Mouse (Mus musculus) lung, adult 18-20 months (tissue): ENCODE data around the gene 1700019N19Rik.
A peak's percentile ranks its signal among the peaks of the same experiment; 100 is the strongest.

Experiments
- DNase-seq, 2 experiments: peaks; one replicate each; pipeline ENCODE4 v3.0.0; 2022; ENCODE audit warnings: mixed read lengths in 2 of 2

Gene 1700019N19Rik

GRCm38 (mm10) chr19:58806364-58806763, 12.1 kb upstream of the 1700019N19Rik start:
- DNase-seq, result peak; percentile 57 to 74

GRCm38 (mm10) chr19:58805191-58805779, 11.0 kb upstream of the 1700019N19Rik start:
- DNase-seq, result no peak

DNA sequence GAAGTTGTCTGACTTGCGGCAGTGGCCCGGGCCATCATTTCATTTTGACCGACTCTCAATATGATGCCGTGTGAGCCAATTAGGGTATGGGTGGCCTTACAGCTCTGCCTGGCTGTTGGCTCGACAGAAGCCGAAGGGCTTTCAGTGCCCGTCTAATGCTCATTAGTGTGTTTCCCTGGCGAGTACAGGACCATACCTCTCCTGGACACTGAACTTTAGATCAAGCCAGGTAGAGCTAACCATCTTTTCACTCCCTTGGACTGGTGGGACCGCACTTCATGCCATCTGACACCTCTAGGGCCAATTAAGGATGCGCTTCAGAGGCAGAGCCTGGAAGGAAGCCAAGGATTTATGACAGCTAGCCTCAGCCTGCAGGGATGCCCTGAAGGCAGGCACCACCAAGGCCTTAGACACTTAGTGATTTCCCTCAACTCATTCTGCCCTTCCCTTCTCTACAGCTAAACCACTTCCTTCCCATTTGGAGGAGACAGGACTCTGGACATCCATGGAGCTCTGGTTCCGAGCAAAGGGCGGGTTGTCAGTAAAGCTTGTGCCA, 931 bp upstream of the 1700019N19Rik start:
- no peak for DNase-seq

DNA sequence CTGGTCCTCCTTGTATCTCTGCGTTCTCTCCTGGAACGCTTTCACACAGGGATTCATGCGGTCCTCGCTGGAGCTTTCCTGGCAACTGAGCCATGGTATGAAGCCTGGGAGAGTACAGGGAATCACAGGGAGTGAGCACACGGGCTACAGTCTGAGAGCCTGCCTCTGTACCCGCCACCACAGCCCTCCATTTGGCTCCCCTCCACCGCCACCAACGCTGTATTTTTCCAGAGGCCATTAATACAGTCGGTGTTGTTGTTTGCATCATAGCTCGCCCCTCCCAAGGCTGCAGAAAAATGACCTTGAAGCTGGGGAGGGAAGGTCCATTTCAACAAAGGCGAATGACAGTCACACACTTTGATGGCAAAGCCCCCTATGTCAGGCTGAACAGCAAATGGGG, 5.1 kb downstream of the 1700019N19Rik start:
- DNase-seq, result no peak

DNA sequence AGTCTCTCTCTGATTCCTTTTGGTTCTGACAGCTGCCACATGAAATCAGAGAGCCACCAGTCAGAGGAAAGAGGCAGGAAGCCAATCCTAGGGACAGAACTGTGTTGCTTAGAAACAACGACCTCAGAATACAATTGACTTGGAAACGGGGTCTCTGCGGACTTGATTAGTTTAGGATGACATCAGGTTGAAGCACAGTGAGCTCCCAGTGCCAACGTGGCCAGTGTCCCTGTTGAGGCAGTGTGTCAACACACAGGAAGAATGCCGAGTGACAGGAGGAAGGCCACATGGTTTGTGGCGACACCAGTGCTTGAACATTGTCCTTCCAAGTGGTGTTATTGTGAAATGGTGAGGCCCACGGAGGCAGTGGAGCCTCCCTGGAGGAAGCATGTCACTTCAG, 10.3 kb downstream of the 1700019N19Rik start:
- DNase-seq, result peak in 1 of 2 experiments; percentile 5

GRCm38 (mm10) chr19:58781566-58781965, 12.7 kb downstream of the 1700019N19Rik start:
- no peak for DNase-seq

DNA sequence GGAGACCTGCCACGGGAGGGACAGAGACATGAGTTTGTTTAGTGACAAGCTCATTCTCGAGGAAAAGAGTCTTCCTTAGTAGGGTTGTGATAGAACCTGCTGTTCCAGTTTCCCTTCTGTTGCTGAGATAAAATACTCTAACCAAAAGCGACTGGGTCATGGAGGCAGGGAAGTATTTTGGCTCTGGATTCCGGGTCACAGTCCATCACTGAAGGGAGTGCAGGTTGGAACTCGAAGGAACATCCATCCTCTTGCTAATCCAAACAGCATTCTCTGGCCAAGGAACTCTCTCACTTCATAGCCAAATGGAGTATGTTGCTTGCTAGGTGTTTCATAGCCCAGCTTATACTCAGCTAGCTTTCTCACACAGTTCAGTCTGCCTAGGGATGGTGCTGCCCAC, 17.8 kb downstream of the 1700019N19Rik start:
- no peak for DNase-seq

DNA sequence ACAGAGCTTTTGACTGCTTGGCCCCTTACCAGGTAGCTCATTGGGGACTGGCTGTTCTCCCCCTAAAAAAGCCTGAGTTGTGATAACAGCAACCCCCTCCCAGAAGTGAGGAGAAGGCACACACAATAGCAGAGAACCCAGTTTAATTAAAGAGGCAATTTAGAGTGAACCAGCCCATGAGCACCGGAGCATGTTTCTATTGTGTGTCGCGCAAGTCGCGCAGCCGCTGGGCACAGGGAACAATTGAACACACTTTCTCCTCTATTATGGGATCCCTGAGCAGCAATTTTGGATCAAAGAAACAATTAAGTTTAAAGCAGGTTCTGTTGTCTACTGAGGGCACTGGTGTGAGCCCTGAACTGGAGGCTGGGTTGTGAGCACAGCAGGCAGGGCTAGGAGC, 26.9 kb downstream of the 1700019N19Rik start:
- DNase-seq, result no peak

GRCm38 (mm10) chr19:58762848-58763541, 31.3 kb downstream of the 1700019N19Rik start:
- peak; percentile 22 to 35 for DNase-seq

DNA sequence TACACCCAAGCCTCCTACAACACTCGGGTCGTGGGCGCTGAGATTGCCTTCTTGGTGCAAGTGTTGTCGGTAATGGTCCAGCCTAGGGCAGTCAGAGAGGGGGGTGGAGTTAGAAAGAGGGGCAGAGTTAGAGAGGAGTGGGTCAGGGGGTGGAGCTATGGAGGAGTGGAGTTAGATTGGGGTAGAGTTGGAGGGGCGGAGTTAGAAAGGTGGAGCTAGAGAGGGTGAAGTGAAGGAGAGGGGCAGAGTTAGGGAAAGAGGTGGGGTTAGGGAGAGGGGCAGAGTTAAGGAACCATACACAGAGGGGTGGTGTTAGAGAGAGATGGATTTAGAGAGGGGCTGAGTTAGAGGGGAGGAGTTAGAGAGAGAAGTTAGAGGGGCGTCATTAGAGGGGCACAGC, 31.9 kb downstream of the 1700019N19Rik start:
- no peak for DNase-seq

DNA sequence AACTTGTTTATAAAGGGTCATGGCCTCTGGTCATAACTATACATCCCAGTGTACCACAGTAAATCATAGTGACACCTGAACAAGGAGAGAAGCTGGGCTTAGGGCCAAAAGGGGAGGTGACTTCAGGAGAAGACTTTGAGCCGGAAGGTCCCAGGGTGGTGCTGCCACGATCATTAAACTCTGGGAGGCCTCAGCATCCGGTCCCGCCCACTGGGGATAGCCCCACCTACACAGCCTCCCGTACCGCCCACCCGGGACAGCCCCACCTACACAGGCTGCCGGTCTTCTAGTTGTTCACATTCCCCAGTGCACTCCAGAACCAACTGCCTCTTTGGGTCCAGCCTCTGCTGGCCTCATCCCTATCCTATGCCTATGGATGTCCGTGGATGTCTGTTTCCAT, 34.8 kb downstream of the 1700019N19Rik start, which contains the start of gene Pnliprp2:
TSS of gene Pnliprp2 (plus strand) at position 297 of the 400 bp plus-strand sequence.
- DNase-seq, result peak in 1 of 2 experiments; percentile 27

- DNase-seq, result no peak
Measured at GRCm38 (mm10) chr19:58758871-58759270, 35.4 kb downstream of the 1700019N19Rik start.

- DNase-seq, result no peak
Measured at GRCm38 (mm10) chr19:58751504-58751903, 42.8 kb downstream of the 1700019N19Rik start.

GRCm38 (mm10) chr19:58750822-58751221, 43.4 kb downstream of the 1700019N19Rik start:
- DNase-seq, result no peak

DNA sequence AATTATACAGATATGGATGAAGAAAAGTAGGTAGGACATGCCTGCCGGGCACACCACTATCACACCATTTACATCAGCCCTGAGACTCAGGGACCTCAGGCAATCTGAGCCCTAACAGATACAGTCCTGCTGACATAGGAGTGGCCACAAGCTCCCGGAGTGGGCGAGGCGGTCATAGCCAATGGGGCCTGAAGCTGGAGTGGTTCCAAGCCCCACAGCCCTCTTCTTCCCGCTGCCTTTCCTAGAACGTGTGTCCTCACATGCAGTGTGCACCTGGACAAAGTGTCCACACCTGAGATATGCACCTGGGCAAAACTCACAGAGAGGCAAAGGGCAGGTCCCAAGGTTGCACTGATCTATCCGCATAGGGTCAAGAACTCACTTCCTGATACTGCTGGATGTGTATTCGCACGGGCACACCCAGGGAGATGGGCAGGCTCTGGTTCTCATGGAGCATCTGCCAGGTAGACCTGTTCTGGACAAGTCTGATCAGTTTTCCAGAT, 46.7 kb downstream of the 1700019N19Rik start:
- DNase-seq, result no peak

GRCm38 (mm10) chr19:58743736-58744135, 50.5 kb downstream of the 1700019N19Rik start:
- no peak for DNase-seq

DNA sequence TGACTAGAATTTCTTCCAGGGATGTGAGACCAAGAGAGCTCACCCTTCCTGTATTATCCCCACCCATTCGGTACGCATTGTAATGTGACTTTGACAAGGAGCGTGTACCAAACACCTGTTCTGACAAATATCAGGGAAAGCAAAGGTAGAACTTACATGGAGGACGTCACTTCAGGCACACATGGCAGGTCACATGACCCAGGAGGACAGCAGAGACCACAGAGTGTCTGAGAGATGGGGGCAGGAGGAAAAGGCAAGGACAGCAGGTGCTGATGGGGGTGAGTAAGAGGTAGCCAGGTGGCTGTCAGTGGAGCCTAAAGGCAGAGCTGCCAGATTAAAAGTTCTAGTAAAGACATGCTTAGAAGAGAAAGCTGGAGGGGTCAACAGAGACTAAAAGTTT, 51.5 kb downstream of the 1700019N19Rik start:
- DNase-seq, result no peak

- DNase-seq, result no peak
Measured at GRCm38 (mm10) chr19:58741036-58741435, 53.2 kb downstream of the 1700019N19Rik start.

DNA sequence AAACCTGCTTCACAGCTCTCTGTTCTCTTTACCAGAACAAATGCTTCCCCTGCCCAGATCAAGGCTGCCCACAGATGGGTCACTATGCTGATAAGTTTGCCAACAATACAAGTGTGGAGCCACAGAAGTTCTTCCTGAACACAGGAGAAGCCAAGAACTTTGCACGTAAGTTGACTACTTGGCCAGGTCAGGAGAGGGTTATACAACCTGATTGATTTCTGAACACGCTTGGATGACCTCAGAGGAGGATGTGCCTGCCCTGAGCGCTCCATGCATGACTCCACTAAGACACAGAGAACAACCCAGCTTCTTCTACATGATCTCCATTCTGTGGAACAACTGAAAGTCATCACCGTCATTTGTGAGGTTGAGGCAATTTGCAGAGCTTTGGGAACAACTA, 56.1 kb downstream of the 1700019N19Rik start:
- no peak for DNase-seq
